Mouse (Mus musculus) ES-E14 (cell line): ENCODE results near the gene Adamts8. TPM values are rescaled to one million over a fixed set of nuclear protein-coding genes. Genes with fewer than 3 reads are reported as not detected.

Source experiments
- DNase-seq: peaks from one replicate; pipeline ENCODE4 v3.0.0-alpha.2; 2013; ENCODE audit warnings: low read depth, low spot score
- H3K27ac ChIP-seq: 2 replicates; pipeline ENCODE4 v1.5.1; 2012; ENCODE audit warnings: low read depth, mild to moderate bottlenecking, low read length, moderate library complexity, mixed read lengths; ENCODE audit not compliant: poor library complexity, insufficient read depth, severe bottlenecking
- H3K36me3 ChIP-seq: 2 replicates; pipeline ENCODE4 v1.6.1; 2012; ENCODE audit warnings: mild to moderate bottlenecking, low read length, moderate library complexity, mixed read lengths; ENCODE audit not compliant: control insufficient read depth, poor library complexity, insufficient read depth, severe bottlenecking
- H3K4me1 ChIP-seq, 2 experiments: fragments of 150-350 bp in 1 of 2; sonication (generic) in 1 of 2; 2 replicates each; pipeline ENCODE4 v1.6.1; 2012; ENCODE audit warnings: low read length in 2 of 2, mild to moderate bottlenecking in 1 of 2, mixed read lengths in 1 of 2; ENCODE audit not compliant: control insufficient read depth in 2 of 2, insufficient read depth in 2 of 2, poor library complexity in 1 of 2
- H3K4me3 ChIP-seq, 2 experiments: fragments of 150-350 bp in 1 of 2; sonication (generic) in 1 of 2; 2 replicates each; pipeline ENCODE4 v1.5.1; 2012; ENCODE audit warnings: low read length in 2 of 2, low read depth in 1 of 2, mild to moderate bottlenecking in 1 of 2, mixed read lengths in 1 of 2; ENCODE audit not compliant: insufficient read depth in 1 of 2, poor library complexity in 1 of 2, severe bottlenecking in 1 of 2
- H3K9ac ChIP-seq: 2 replicates; pipeline ENCODE4 v1.6.1; 2012; ENCODE audit warnings: low read depth, mild to moderate bottlenecking, low read length, mixed read lengths; ENCODE audit not compliant: poor library complexity, insufficient read depth, severe bottlenecking
- H3K9me3 ChIP-seq: fragments of 150-350 bp; sonication (generic); 2 replicates; pipeline ENCODE4 v1.6.1; 2012; ENCODE audit warnings: low read depth, mild to moderate bottlenecking, low read length; ENCODE audit not compliant: control insufficient read depth, insufficient read depth
- CHD2 ChIP-seq: IDR thresholded peaks from 2 replicates; pipeline ENCODE4 v1.6.1; 2014; ENCODE audit warnings: mild to moderate bottlenecking, low read depth, low read length, inconsistent platforms
- HCFC1 ChIP-seq: IDR thresholded peaks from 2 replicates; pipeline ENCODE4 v1.6.1; 2012; ENCODE audit warnings: low read length, inconsistent platforms, borderline replicate concordance; ENCODE audit not compliant: insufficient read depth
- MAFK ChIP-seq: IDR thresholded peaks from 2 replicates; pipeline ENCODE4 v1.6.1; 2014; ENCODE audit warnings: mild to moderate bottlenecking, low read depth, low read length, inconsistent platforms; ENCODE audit not compliant: insufficient read depth
- ZC3H11A ChIP-seq: IDR thresholded peaks from 2 replicates; pipeline ENCODE4 v1.6.1; 2012; ENCODE audit warnings: low read depth, mild to moderate bottlenecking, inconsistent platforms, low read length, borderline replicate concordance
- ZNF384 ChIP-seq: IDR thresholded peaks from 2 replicates; pipeline ENCODE4 v1.6.1; 2012; ENCODE audit warnings: low read depth, low read length, inconsistent platforms
- in situ Hi-C, 2 experiments: fragments of 600-800 bp; cut with MboI; formaldehyde crosslinking; loops; one replicate each; pipeline ENCODE4 v1.15.1; 2025; ENCODE audit warnings: low sequenced_read_pairs in 2 of 2, inconsistent platforms in 1 of 2; ENCODE audit not compliant: unreplicated experiment in 2 of 2
- total RNA-seq: library from RNA; depleted of rRNA; stranded (reverse); fragments of 300-350 nt; gene quantifications from 2 replicates; pipeline ENCODE4 v1.2.3, GENCODE M21; 2012

The Adamts8 gene
- total RNA-seq, 1 experiment = 5.4 TPM

DNA sequence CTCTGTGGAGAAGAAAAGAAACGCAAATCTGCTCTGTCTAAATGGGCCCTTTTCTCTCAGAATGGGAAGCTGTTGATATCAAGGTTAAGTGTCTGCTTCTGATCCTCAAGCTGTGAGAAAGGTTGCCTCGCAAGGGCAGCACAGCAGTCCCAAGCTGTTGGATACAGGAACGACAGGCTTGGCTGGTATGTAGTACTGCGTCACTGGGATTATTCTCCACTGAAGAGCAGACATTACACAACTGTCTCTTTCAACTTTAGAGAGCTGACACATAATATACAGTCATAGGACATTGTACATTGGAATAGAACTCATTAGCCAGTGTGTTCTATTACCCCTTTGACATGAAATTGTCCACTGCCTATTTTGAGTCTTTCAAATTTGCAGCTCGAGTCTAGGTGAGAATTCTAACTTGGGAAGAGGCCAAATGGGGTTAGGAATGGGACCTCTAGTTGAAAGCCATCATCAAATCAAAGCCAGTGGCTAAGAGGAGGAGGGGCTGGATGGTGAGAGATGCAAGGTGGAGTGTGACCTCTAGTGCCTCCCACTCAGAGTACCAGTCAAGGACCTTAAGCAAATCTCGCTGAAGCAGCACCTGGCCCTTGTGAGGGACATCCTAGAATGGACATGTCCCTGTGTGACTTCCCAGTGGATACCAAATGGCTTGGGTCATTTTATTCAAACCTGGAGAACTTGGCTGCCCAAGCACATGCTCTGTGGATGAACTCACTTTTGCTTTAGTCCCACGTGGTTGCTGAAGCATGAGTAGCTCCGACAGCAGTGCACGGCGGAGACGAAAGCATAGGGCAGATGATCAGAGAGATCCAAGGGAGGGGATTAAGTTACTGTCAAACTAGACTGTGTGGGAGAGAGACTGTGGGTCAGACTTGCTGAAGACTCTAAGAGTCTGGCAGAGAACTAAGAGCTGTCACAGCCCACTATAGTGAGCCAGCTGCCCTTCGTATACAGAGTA lies 54.5 kb downstream of the Adamts8 start:
- H3K9ac ChIP-seq = no peak overlapping the region
- TF ChIP-seq ZNF384 = no peak
- no peak for TF ChIP-seq HCFC1
- TF ChIP-seq MAFK = no peak
- TF ChIP-seq ZC3H11A = no peak
- no peak for TF ChIP-seq CHD2
- DNase-seq = no peak
- H3K27ac ChIP-seq = no peak overlapping the region
- H3K36me3 ChIP-seq = no peaks in the 10 kb centered on the region
- no peaks in the 10 kb centered on the region for H3K9me3 ChIP-seq
- in situ Hi-C loops = no loop called here
- H3K4me1 ChIP-seq = no peaks in the 10 kb centered on the region
- H3K4me3 ChIP-seq = no peak overlapping the region

DNA sequence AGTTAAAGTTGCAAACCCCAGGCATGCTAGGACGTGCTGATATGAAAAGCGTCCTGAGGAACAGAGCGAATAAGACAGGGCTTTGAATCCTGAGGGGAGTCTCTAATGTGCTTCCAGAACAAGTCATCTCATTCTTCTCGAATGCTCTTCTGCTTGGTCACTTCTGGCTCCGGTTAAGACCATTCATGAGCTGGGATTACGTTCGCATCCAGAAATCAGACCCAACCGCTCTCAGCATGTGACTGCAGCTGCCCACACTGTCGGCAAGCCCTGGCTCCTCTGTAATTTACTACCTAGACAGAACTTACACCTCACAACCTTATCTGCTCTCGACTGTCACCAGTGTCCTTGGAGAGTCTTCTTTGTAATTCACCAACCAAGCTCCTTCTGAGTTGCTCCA lies 58.3 kb downstream of the Adamts8 start:
- no peaks in the 10 kb centered on the region for H3K9me3 ChIP-seq
- H3K9ac ChIP-seq = no peak overlapping the region
- H3K4me3 ChIP-seq = no peak overlapping the region
- TF ChIP-seq ZNF384 (no peak), CHD2 (no peak), HCFC1 (no peak), MAFK (no peak), ZC3H11A (no peak)
- no peak overlapping the region for H3K27ac ChIP-seq
- no peak for DNase-seq
- H3K36me3 ChIP-seq = no peaks in the 10 kb centered on the region
- no peaks in the 10 kb centered on the region for H3K4me1 ChIP-seq
- in situ Hi-C loops = no loop called here

DNA sequence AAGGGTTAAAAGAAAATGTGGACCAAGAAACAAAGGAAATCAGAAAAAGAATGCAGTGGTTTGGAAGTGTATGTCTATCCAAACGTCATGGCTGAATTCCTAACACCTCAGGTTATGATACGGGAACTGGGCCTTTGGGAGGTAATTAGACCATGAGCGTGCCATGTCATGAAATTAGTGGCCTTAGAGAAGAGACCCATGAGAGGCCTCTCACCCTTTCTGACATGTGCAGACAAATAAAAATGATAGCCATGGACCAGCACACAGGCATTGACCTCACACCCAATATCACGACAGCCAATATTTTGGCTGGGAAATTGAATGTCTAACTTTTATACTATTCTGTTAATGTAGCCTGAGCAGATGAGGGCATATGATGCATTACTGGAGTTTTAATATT lies 60.2 kb downstream of the Adamts8 start:
- Histone ChIP-seq H3K27ac (no peak overlapping the region), H3K4me3 (no peak overlapping the region), H3K4me1 (no peaks in the 10 kb centered on the region), H3K36me3 (no peaks in the 10 kb centered on the region), H3K9me3 (no peaks in the 10 kb centered on the region), H3K9ac (no peak overlapping the region)
- DNase-seq = no peak
- in situ Hi-C loops = no loop called here
- TF ChIP-seq ZNF384 = no peak
- no peak for TF ChIP-seq HCFC1
- TF ChIP-seq ZC3H11A = no peak

DNA sequence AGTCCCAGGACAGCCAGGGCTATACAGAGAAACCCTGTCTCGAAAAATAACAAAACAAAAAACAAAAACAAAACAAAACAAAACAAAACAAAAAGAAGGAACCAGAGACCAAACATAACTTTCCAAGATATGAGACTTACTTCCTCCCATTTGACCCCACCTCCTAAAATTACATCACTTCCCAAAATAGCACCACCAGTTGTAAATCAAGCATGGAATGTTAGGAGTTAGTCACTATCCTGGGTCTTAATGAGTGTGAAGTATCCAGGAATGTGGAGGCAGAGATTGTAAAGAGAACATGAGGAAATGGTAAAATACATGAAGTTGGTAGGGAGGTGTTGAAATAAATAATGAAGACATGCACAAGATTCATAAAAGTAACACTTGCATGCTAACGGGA lies 67.0 kb downstream of the Adamts8 start:
- Histone ChIP-seq H3K9ac (no peak overlapping the region; the same call in 1 of the 2 replicates), H3K27ac (peak overlapping the region; percentile 74; the same call in 1 of the 2 replicates), H3K4me1 (peaks cover 8 to 16% of the 10 kb centered on the region in 2 experiments), H3K4me3 (peak overlapping the region in 1 of 2 experiments; percentile 4; a peak in 1 of 4 replicates), H3K36me3 (no peaks in the 10 kb centered on the region), H3K9me3 (no peaks in the 10 kb centered on the region)
- in situ Hi-C loops = no loop called here
- TF ChIP-seq ZNF384 (no peak), CHD2 (no peak), MAFK (no peak), ZC3H11A (no peak), HCFC1 (no peak)
- DNase-seq = no peak

DNA sequence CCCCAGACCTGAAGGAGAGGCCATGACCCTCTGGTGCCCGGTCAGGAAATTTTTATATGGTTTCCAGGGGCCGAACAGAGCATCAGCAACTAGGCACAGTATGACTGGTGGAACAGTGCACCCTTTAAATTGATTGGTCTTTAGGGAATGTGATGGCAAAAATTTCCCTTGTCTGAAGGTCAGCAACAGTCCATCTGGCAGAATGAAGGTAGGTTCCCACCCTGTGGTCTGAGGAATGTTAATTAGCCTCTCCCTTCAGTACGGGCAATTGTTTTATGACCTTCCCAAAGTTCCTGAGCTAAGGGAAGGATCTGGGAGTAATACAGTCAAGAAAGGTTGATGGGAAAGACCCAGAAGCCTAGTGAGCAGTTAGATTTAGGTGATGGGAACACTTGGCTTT lies 67.7 kb downstream of the Adamts8 start:
- Histone ChIP-seq H3K9ac (no peak overlapping the region), H3K27ac (peak overlapping the region; percentile 74), H3K36me3 (no peaks in the 10 kb centered on the region), H3K9me3 (no peaks in the 10 kb centered on the region), H3K4me3 (peak overlapping the region in 1 of 2 experiments; percentile 4; a peak in 1 of 4 replicates), H3K4me1 (peaks cover 8 to 16% of the 10 kb centered on the region in 2 experiments)
- in situ Hi-C loops = no loop called here
- DNase-seq = peak; percentile 58
- TF ChIP-seq ZNF384 = no peak
- TF ChIP-seq ZC3H11A = no peak
- TF ChIP-seq CHD2 = peak; percentile 59; the same call in 1 of the 2 replicates
- TF ChIP-seq MAFK = no peak
- no peak for TF ChIP-seq HCFC1
